Mouse (Mus musculus): ENCODE measurements around the gene Ehmt1. TPM values are rescaled to one million over a fixed set of nuclear protein-coding genes. Genes with fewer than 3 reads are reported as not detected.

The Ehmt1 gene
- total and polyA plus RNA-seq, 2 experiments from 2014 or later: 63.3 to 67.8 TPM

- WGBS: 88% methylated on average over 10 of the region's 10 CpGs
- Histone ChIP-seq H3K4me2 (ENCODE audit: low read depth, low read length, poor library complexity, severe bottlenecking) (no peak overlapping the region), H3K27me3 (ENCODE audit: insufficient read depth, low read length) (no peaks in the 10 kb centered on the region), H3K4me3 (ENCODE audit: low read depth, low read length) (no peak overlapping the region), H3K9me3 (ENCODE audit: low read length) (no peaks in the 10 kb centered on the region), H3K27ac (ENCODE audit: low read depth, low read length) (no peak overlapping the region), H3K4me1 (ENCODE audit: insufficient read depth, low read length) (no peaks in the 10 kb centered on the region), H3K9ac (replicated peaks; ENCODE audit: low read length, poor library complexity, severe bottlenecking) (no peak overlapping the region), H3K36me3 (ENCODE audit: insufficient read depth, low read length) (peaks cover 57% of the 10 kb centered on the region)
- DNase-seq (ENCODE audit: low spot score) (peak; percentile 24), ATAC-seq (ENCODE audit: low FRiP score) (no peak)
- no peak for TF ChIP-seq CTCF (IDR thresholded peaks at IDR 0.05)
Measured at GRCm38 (mm10) chr2:24807691-24808090, 111.7 kb downstream of the Ehmt1 start.

- H3K9me3 ChIP-seq (ENCODE audit: low read length): no peaks in the 10 kb centered on the region
- peaks cover 59% of the 10 kb centered on the region for H3K36me3 ChIP-seq (ENCODE audit: insufficient read depth, low read length)
- no peak overlapping the region for H3K4me3 ChIP-seq (ENCODE audit: low read depth, low read length)
Measured at GRCm38 (mm10) chr2:24807036-24807435, 112.4 kb downstream of the Ehmt1 start.

DNA sequence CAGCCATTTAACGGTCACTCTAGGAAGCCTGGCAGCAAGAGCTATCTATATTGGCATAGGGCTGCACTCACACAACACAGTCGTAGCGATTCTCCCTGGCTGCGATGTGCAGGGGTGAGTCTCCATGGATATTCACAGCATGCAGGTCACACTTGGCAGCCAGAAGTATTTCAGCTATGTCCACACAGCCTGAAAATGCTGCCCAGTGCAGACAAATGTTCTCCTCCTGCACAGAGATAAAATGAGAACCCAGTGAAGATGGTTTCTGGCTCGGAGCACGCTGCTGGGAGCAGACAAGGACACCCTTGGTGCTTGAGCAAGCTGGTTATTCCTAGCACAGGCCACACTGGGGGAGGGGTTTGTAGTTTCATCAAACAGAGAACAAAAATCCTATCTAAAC lies 113.3 kb downstream of the Ehmt1 start:
- ATAC-seq (ENCODE audit: low FRiP score): no peak

More at GRCm38 (mm10) chr2:24807036-24807435, 112.4 kb downstream of the Ehmt1 start:
- Histone ChIP-seq H3K9ac (replicated peaks; ENCODE audit: low read length, poor library complexity, severe bottlenecking) (no peak overlapping the region), H3K4me1 (ENCODE audit: insufficient read depth, low read length) (no peaks in the 10 kb centered on the region), H3K27me3 (ENCODE audit: insufficient read depth, low read length) (no peaks in the 10 kb centered on the region), H3K27ac (ENCODE audit: low read depth, low read length) (no peak overlapping the region), H3K4me2 (ENCODE audit: low read depth, low read length, poor library complexity, severe bottlenecking) (no peak overlapping the region)
- ATAC-seq (ENCODE audit: low FRiP score): no peak
- DNase-seq (ENCODE audit: low spot score): no peak
- no peak for TF ChIP-seq CTCF (IDR thresholded peaks at IDR 0.05)
- WGBS: 87% methylated on average over 3 of the region's 3 CpGs

GRCm38 (mm10) chr2:24805621-24806020 lies 113.8 kb downstream of the Ehmt1 start:
- Histone ChIP-seq H3K27ac (ENCODE audit: low read depth, low read length) (no peak overlapping the region), H3K36me3 (ENCODE audit: insufficient read depth, low read length) (peaks cover 72% of the 10 kb centered on the region), H3K4me3 (ENCODE audit: low read depth, low read length) (no peak overlapping the region), H3K4me1 (ENCODE audit: insufficient read depth, low read length) (no peaks in the 10 kb centered on the region), H3K27me3 (ENCODE audit: insufficient read depth, low read length) (no peaks in the 10 kb centered on the region), H3K4me2 (ENCODE audit: low read depth, low read length, poor library complexity, severe bottlenecking) (no peak overlapping the region), H3K9me3 (ENCODE audit: low read length) (no peaks in the 10 kb centered on the region), H3K9ac (replicated peaks; ENCODE audit: low read length, poor library complexity, severe bottlenecking) (no peak overlapping the region)
- no peak for TF ChIP-seq CTCF (IDR thresholded peaks at IDR 0.05)
- no peak for DNase-seq (ENCODE audit: low spot score)
- ATAC-seq (ENCODE audit: low FRiP score): no peak
- 96% methylated on average over 4 of the region's 4 CpGs for WGBS

More for the DNA sequence above, 113.3 kb downstream of the Ehmt1 start:
- no peaks in the 10 kb centered on the region for H3K9me3 ChIP-seq (ENCODE audit: low read length)
- 88% methylated on average over 6 of the region's 6 CpGs for WGBS
- H3K36me3 ChIP-seq (ENCODE audit: insufficient read depth, low read length): peaks cover 67% of the 10 kb centered on the region
- H3K4me1 ChIP-seq (ENCODE audit: insufficient read depth, low read length): no peaks in the 10 kb centered on the region
- no peak overlapping the region for H3K4me3 ChIP-seq (ENCODE audit: low read depth, low read length)
- no peaks in the 10 kb centered on the region for H3K27me3 ChIP-seq (ENCODE audit: insufficient read depth, low read length)
- H3K4me2 ChIP-seq (ENCODE audit: low read depth, low read length, poor library complexity, severe bottlenecking): no peak overlapping the region
- no peak overlapping the region for H3K9ac ChIP-seq (replicated peaks; ENCODE audit: low read length, poor library complexity, severe bottlenecking)
- H3K27ac ChIP-seq (ENCODE audit: low read depth, low read length): no peak overlapping the region
- DNase-seq (ENCODE audit: low spot score): no peak
- TF ChIP-seq CTCF (IDR thresholded peaks at IDR 0.05): no peak

GRCm38 (mm10) chr2:24796833-24797457 lies 122.5 kb downstream of the Ehmt1 start:
- H3K27ac ChIP-seq (ENCODE audit: low read depth, low read length): no peak overlapping the region
- TF ChIP-seq CTCF (IDR thresholded peaks at IDR 0.05): no peak
- no peak overlapping the region for H3K9ac ChIP-seq (replicated peaks; ENCODE audit: low read length, poor library complexity, severe bottlenecking)
- H3K4me3 ChIP-seq (ENCODE audit: low read depth, low read length): no peak overlapping the region
- H3K9me3 ChIP-seq (ENCODE audit: low read length): no peaks in the 10 kb centered on the region
- ATAC-seq (ENCODE audit: low FRiP score): no peak
- no peaks in the 10 kb centered on the region for H3K27me3 ChIP-seq (ENCODE audit: insufficient read depth, low read length)
- peaks cover 56% of the 10 kb centered on the region for H3K36me3 ChIP-seq (ENCODE audit: insufficient read depth, low read length)
- WGBS: 90% methylated on average over 5 of the region's 5 CpGs
- no peaks in the 10 kb centered on the region for H3K4me1 ChIP-seq (ENCODE audit: insufficient read depth, low read length)
- DNase-seq (ENCODE audit: low spot score): no peak
- no peak overlapping the region for H3K4me2 ChIP-seq (ENCODE audit: low read depth, low read length, poor library complexity, severe bottlenecking)

- H3K27me3 ChIP-seq (ENCODE audit: insufficient read depth, low read length): no peaks in the 10 kb centered on the region
- WGBS: 68% methylated on average over 4 of the region's 4 CpGs
- no peak for DNase-seq (ENCODE audit: low spot score)
- ATAC-seq (ENCODE audit: low FRiP score): no peak
- peaks cover 21% of the 10 kb centered on the region for H3K36me3 ChIP-seq (ENCODE audit: insufficient read depth, low read length)
- no peak overlapping the region for H3K9ac ChIP-seq (replicated peaks; ENCODE audit: low read length, poor library complexity, severe bottlenecking)
- no peaks in the 10 kb centered on the region for H3K4me1 ChIP-seq (ENCODE audit: insufficient read depth, low read length)
- H3K4me2 ChIP-seq (ENCODE audit: low read depth, low read length, poor library complexity, severe bottlenecking): no peak overlapping the region
- TF ChIP-seq CTCF (IDR thresholded peaks at IDR 0.05): no peak
- H3K9me3 ChIP-seq (ENCODE audit: low read length): no peaks in the 10 kb centered on the region
- H3K27ac ChIP-seq (ENCODE audit: low read depth, low read length): no peak overlapping the region
- H3K4me3 ChIP-seq (ENCODE audit: low read depth, low read length): no peak overlapping the region
Measured at GRCm38 (mm10) chr2:24787250-24787649, 132.2 kb downstream of the Ehmt1 start.

All from midbrain, postnatal 0 days (tissue).